Mouse (Mus musculus) forebrain, embryonic 11.5 days (tissue): ENCODE measurements around the gene Sept9. TPM values are rescaled to one million over a fixed set of nuclear protein-coding genes. Genes with fewer than 3 reads are reported as not detected.

Source experiments
- ATAC-seq: fragments of 200-750 bp; cut with Nextera tagmentation; replicated peaks from 2 replicates; pipeline ENCODE4 v1.8.0; 2017; ENCODE audit warnings: moderate TSS enrichment; ENCODE audit not compliant: low FRiP score
- DNase-seq: peaks from one replicate; pipeline ENCODE4 v3.0.0-alpha.2; 2017; ENCODE audit warnings: low spot score
- H3K27ac ChIP-seq: fragments of 300-500 bp; sonication (generic); 2 replicates; pipeline ENCODE4 v1.5.1; 2014; ENCODE audit warnings: low read depth, low read length
- H3K27me3 ChIP-seq: fragments of 300-500 bp; sonication (generic); 2 replicates; pipeline ENCODE4 v1.6.1; 2014; ENCODE audit warnings: mild to moderate bottlenecking, low read length, mixed read lengths; ENCODE audit not compliant: control insufficient read depth, insufficient read depth
- H3K36me3 ChIP-seq: fragments of 300-500 bp; sonication (generic); 2 replicates; pipeline ENCODE4 v1.6.1; 2014; ENCODE audit warnings: mild to moderate bottlenecking, low read length, moderate library complexity, mixed read lengths; ENCODE audit not compliant: control insufficient read depth, insufficient read depth
- H3K4me1 ChIP-seq: fragments of 300-500 bp; sonication (generic); replicated peaks from 2 replicates; pipeline ENCODE4 v1.6.1; 2014; ENCODE audit warnings: low read length, mixed read lengths; ENCODE audit not compliant: control insufficient read depth, insufficient read depth
- H3K4me2 ChIP-seq: fragments of 300-500 bp; sonication (generic); 2 replicates; pipeline ENCODE4 v1.6.1; 2014; ENCODE audit warnings: low read depth, mild to moderate bottlenecking, low read length, moderate library complexity, mixed read lengths; ENCODE audit not compliant: severe bottlenecking
- H3K4me3 ChIP-seq: fragments of 300-500 bp; sonication (generic); 2 replicates; pipeline ENCODE4 v1.5.1; 2014; ENCODE audit warnings: low read depth, low read length
- H3K9ac ChIP-seq: fragments of 300-500 bp; sonication (generic); 2 replicates; pipeline ENCODE4 v1.6.1; 2014; ENCODE audit warnings: low read length
- H3K9me3 ChIP-seq: fragments of 300-500 bp; sonication (generic); 2 replicates; pipeline ENCODE4 v1.6.1; 2016; ENCODE audit warnings: low read length, mixed read lengths; ENCODE audit not compliant: control insufficient read depth
- WGBS: fragments of 180-500 bp; shearing (Covaris S2); extraction: QIAGEN DNeasy Blood & Tissue Kit; methylation state at CpG from one replicate; pipeline ENCODE4 v1.1.7; 2014; 5-methylcytosine and 5-hydroxymethylcytosine counted together
- polyA plus RNA-seq: library from polyadenylated mRNA; unstranded; fragments of >200 nt; fragmentation: Nextera tagmentation; extraction: Ambion mirVana; gene quantifications from 2 replicates; pipeline ENCODE4 v1.2.1, GENCODE M21; 2014

Gene Sept9
- polyA plus RNA-seq, 1 experiment from 2014 or later, result 172 TPM

GRCm38 (mm10) chr11:117326140-117326725 lies 126.8 kb downstream of the Sept9 start:
- H3K36me3 ChIP-seq, result no peaks in the 10 kb centered on the region
- ATAC-seq (no peak), DNase-seq (no peak)
- H3K4me1 ChIP-seq, result peaks cover 22% of the 10 kb centered on the region
- no peak overlapping the region for H3K4me2 ChIP-seq
- no peak overlapping the region for H3K27ac ChIP-seq
- H3K27me3 ChIP-seq, result no peaks in the 10 kb centered on the region
- no peak overlapping the region for H3K4me3 ChIP-seq
- H3K9ac ChIP-seq, result no peak overlapping the region
- H3K9me3 ChIP-seq, result no peaks in the 10 kb centered on the region
- 73% methylated on average over 4 of the region's 4 CpGs for WGBS

- 79% methylated on average over 16 of the region's 16 CpGs for WGBS
- no peak for DNase-seq
- no peak for ATAC-seq
Observed at GRCm38 (mm10) chr11:117326867-117327600, 127.6 kb downstream of the Sept9 start.

GRCm38 (mm10) chr11:117327633-117328032 lies 128.2 kb downstream of the Sept9 start:
- Histone ChIP-seq H3K27me3 (no peaks in the 10 kb centered on the region), H3K4me2 (no peak overlapping the region), H3K4me3 (no peak overlapping the region), H3K27ac (no peak overlapping the region), H3K36me3 (no peaks in the 10 kb centered on the region), H3K9ac (no peak overlapping the region), H3K9me3 (no peaks in the 10 kb centered on the region), H3K4me1 (peaks cover 30% of the 10 kb centered on the region)
- ATAC-seq (no peak), DNase-seq (no peak)
- WGBS, result 83% methylated on average over 5 of the region's 5 CpGs

More at GRCm38 (mm10) chr11:117326867-117327600, 127.6 kb downstream of the Sept9 start:
- Histone ChIP-seq H3K27me3 (no peaks in the 10 kb centered on the region), H3K9me3 (no peaks in the 10 kb centered on the region), H3K4me2 (no peak overlapping the region), H3K4me1 (peaks cover 30% of the 10 kb centered on the region), H3K4me3 (no peak overlapping the region), H3K36me3 (no peaks in the 10 kb centered on the region), H3K9ac (no peak overlapping the region), H3K27ac (no peak overlapping the region)

DNA sequence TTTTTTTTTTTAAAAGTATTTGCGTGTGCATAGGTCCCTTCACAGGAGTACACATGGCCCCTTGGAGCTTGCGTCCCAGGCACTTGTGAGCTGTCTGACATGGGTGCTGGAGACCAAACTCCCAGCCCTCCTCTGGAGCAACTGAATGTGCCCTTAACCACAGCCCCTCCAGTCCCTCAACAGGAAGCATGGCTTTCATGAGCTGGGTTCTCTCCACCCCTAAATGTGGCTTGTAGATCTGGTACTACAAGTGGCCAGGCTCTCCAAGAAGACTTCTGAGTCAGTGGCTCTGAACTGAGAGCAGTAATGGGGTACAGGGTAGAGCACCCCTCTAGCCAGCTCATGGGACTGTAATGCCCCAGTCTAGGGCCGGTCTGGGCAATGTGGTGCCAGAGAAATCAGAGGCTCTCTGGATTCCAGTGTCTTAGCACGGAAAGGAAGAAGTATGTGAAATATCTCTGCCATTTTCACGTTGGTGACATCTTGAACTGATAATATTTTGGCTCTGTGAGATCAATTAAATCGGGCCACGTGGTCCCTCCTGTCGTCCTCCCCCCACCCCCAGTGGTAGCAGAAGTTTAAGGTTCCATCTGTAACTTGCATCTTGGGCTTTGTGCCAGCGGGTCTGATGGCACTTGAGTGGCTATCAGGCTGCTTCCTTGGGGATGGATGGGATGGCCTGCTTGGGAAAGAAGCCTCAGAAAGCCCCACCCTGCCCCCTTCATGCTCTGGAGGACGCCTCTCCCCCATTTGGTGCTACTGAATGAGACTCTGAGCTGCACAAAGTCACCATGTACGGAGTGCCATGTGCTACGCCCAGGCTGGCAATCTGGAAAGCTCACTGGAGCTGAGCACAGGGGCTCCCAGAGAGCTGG lies 130.9 kb downstream of the Sept9 start:
- H3K4me3 ChIP-seq, result no peak overlapping the region
- no peak overlapping the region for H3K4me2 ChIP-seq
- H3K27ac ChIP-seq, result no peak overlapping the region
- no peaks in the 10 kb centered on the region for H3K27me3 ChIP-seq
- ATAC-seq (no peak), DNase-seq (no peak)
- H3K9me3 ChIP-seq, result no peaks in the 10 kb centered on the region
- H3K9ac ChIP-seq, result no peak overlapping the region
- WGBS, result 75% methylated on average over 12 of the region's 12 CpGs
- peaks cover 44% of the 10 kb centered on the region for H3K4me1 ChIP-seq
- H3K36me3 ChIP-seq, result no peaks in the 10 kb centered on the region

GRCm38 (mm10) chr11:117330951-117331254 lies 131.4 kb downstream of the Sept9 start:
- H3K9me3 ChIP-seq, result no peaks in the 10 kb centered on the region
- H3K4me3 ChIP-seq, result no peak overlapping the region
- H3K27ac ChIP-seq, result peak overlapping the region; percentile 98
- H3K9ac ChIP-seq, result peak overlapping the region; percentile 95
- ATAC-seq, result no peak
- no peaks in the 10 kb centered on the region for H3K36me3 ChIP-seq
- peak overlapping the region; percentile 78; the same call in 1 of the 2 replicates for H3K4me2 ChIP-seq
- 24% methylated on average over 7 of the region's 7 CpGs for WGBS
- DNase-seq, result no peak
- H3K27me3 ChIP-seq, result no peaks in the 10 kb centered on the region
- H3K4me1 ChIP-seq, result peaks cover 40% of the 10 kb centered on the region

- peak overlapping the region; percentile 95 for H3K9ac ChIP-seq
- 2% methylated on average over 17 of the region's 17 CpGs for WGBS
- no peaks in the 10 kb centered on the region for H3K9me3 ChIP-seq
- H3K4me1 ChIP-seq, result peaks cover 37% of the 10 kb centered on the region
- DNase-seq (peak; percentile 75), ATAC-seq (peak; percentile 51)
- peak overlapping the region; percentile 98 for H3K27ac ChIP-seq
- H3K4me3 ChIP-seq, result peak overlapping the region; percentile 63
- H3K27me3 ChIP-seq, result no peaks in the 10 kb centered on the region
- H3K36me3 ChIP-seq, result no peaks in the 10 kb centered on the region
- peak overlapping the region; percentile 78 for H3K4me2 ChIP-seq
Observed at GRCm38 (mm10) chr11:117331361-117332241, 132.1 kb downstream of the Sept9 start.

DNA sequence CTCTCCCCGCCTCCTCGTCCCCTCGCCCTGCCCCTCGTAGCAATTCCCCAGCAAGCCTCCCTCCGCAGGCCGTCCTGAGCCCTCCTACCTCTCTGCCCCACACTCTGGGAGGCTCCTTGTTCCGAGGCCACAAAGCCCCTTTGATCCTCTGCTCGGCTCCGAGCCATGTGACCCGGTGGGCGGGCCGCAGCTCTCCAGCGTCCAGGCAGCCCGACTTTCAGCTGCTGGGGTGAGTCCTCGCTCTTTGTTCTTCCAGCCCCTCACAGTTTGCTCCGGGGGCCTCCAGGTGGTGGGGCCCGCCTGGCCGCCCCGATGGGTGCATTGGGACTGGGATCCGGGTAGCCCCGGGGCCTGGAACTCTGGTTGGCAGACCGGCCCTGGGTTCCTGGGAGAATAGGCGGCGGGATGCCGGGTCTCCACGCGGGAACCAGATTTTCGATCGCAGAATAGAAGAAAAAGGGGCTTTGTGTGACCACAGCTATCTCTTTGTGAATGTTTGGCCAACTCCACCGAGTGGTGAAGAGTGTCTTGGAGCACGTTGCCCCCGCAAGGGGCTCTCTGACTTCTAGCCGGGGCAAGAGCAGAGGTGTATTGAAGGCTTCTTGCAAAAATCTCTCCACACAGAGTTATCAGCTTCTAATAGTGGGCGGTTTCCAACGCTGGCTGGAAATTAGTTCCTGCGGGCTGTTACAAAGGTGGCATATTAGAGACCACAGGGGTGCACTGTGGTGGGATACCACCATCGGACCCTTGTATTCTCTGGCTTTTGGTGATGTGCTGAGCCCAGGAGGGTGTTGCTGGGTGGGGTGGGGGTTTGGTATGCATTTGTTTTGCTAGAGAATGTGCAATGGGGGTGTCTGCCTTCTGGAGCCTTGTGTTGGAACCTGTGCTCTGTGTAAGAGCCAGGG lies 133.0 kb downstream of the Sept9 start:
- peak overlapping the region; percentile 95 for H3K9ac ChIP-seq
- WGBS, result under 1% methylated on average over 37 of the region's 37 CpGs
- peak overlapping the region; percentile 63 for H3K4me3 ChIP-seq
- DNase-seq (peak; percentile 95), ATAC-seq (peak; percentile 92)
- no peaks in the 10 kb centered on the region for H3K9me3 ChIP-seq
- H3K36me3 ChIP-seq, result no peaks in the 10 kb centered on the region
- H3K4me1 ChIP-seq, result peaks cover 34% of the 10 kb centered on the region
- peak overlapping the region; percentile 78 for H3K4me2 ChIP-seq
- peak overlapping the region; percentile 98 for H3K27ac ChIP-seq
- no peaks in the 10 kb centered on the region for H3K27me3 ChIP-seq
